Mouse (Mus musculus) adrenal gland, postnatal 36 days (tissue): ENCODE data around the gene Pdzrn3. TPM values are rescaled to one million over a fixed set of nuclear protein-coding genes. Genes with fewer than 3 reads are reported as not detected.

Experiments used
- DNase-seq, 2 experiments: peaks; one replicate each; pipeline ENCODE4 v3.0.0; 2021; ENCODE audit warnings: mixed read lengths in 1 of 2
- total RNA-seq, 2 experiments: library from RNA; stranded (reverse); gene quantifications; 2 replicates each; pipeline ENCODE4 v1.2.3; 2021

Gene Pdzrn3
- total RNA-seq, 2 experiments from 2014 or later = 19.1 to 25.7 TPM

GRCm38 (mm10) chr6:101198284-101198942, 179.3 kb downstream of the Pdzrn3 start:
- DNase-seq = no peak

- DNase-seq = peak; percentile 73 to 76
Measured at GRCm38 (mm10) chr6:101197642-101198041, 180.1 kb downstream of the Pdzrn3 start.

- DNase-seq = peak in 1 of 2 experiments; percentile 16
Measured at GRCm38 (mm10) chr6:101195891-101196290, 181.8 kb downstream of the Pdzrn3 start.

- DNase-seq = no peak
Measured at GRCm38 (mm10) chr6:101194386-101194925, 183.2 kb downstream of the Pdzrn3 start.

- DNase-seq = no peak
Measured at GRCm38 (mm10) chr6:101191576-101191975, 186.1 kb downstream of the Pdzrn3 start.

GRCm38 (mm10) chr6:101187322-101187721, 190.4 kb downstream of the Pdzrn3 start:
- no peak for DNase-seq

GRCm38 (mm10) chr6:101186887-101187286, 190.8 kb downstream of the Pdzrn3 start:
- no peak for DNase-seq

- DNase-seq = no peak
Measured at GRCm38 (mm10) chr6:101184103-101184785, 193.5 kb downstream of the Pdzrn3 start.

GRCm38 (mm10) chr6:101170699-101171098, 207.0 kb downstream of the Pdzrn3 start:
- no peak for DNase-seq

GRCm38 (mm10) chr6:101153511-101153921, 224.2 kb downstream of the Pdzrn3 start:
- no peak for DNase-seq

- DNase-seq = no peak
Measured at GRCm38 (mm10) chr6:101135368-101135767, 242.3 kb downstream of the Pdzrn3 start.

GRCm38 (mm10) chr6:101125396-101125795, 252.3 kb downstream of the Pdzrn3 start:
- no peak for DNase-seq

GRCm38 (mm10) chr6:101108951-101109350, 268.7 kb downstream of the Pdzrn3 start:
- no peak for DNase-seq

GRCm38 (mm10) chr6:101103506-101103905, 274.2 kb downstream of the Pdzrn3 start:
- DNase-seq = no peak

- DNase-seq = no peak
Measured at GRCm38 (mm10) chr6:101101709-101102654, 275.7 kb downstream of the Pdzrn3 start.
